Mouse (Mus musculus) thymus, adult 2 months (tissue): ENCODE measurements around the gene Gprc5c.

Source experiments
- CTCF ChIP-seq: fragments of 200-500 bp; IDR thresholded peaks from 2 replicates; pipeline ENCODE4 v1.5.1; 2012; ENCODE audit warnings: mild to moderate bottlenecking, control low read depth, low read length, moderate library complexity, borderline replicate concordance; ENCODE audit not compliant: control insufficient read depth, poor library complexity, insufficient read depth; ENCODE audit errors: extremely low read depth
- POLR2A ChIP-seq: fragments of 200-500 bp; IDR thresholded peaks from 2 replicates; pipeline ENCODE4 v1.6.1; 2012; ENCODE audit warnings: mild to moderate bottlenecking, low read length, control low read depth, moderate library complexity; ENCODE audit not compliant: control insufficient read depth, poor library complexity, insufficient read depth; ENCODE audit errors: extremely low read depth

- no peak for TF ChIP-seq CTCF
- TF ChIP-seq POLR2A, result no peak
Measured at GRCm38 (mm10) chr11:114852311-114853173, 1.6 kb downstream of the Gprc5c start.
